Mouse (Mus musculus): Measurements from ENCODE around the gene Msrb2. TPM values are rescaled to one million over a fixed set of nuclear protein-coding genes. Genes with fewer than 3 reads are reported as not detected.

The Msrb2 gene
- polyA plus RNA-seq, 1 experiment: 5.3 TPM

- H3K27ac ChIP-seq (ENCODE audit: insufficient read depth, low read length): peak overlapping the region; percentile 54; the same call in 1 of the 2 replicates
- no peak overlapping the region for H3K4me3 ChIP-seq (ENCODE audit: low read depth, low read length)
- H3K4me1 ChIP-seq (ENCODE audit: control insufficient read depth, insufficient read depth, low read length): peaks cover 8% of the 10 kb centered on the region
- no peaks in the 10 kb centered on the region for H3K27me3 ChIP-seq (ENCODE audit: control insufficient read depth, insufficient read depth, low read length, poor library complexity, severe bottlenecking)
- H3K9ac ChIP-seq (ENCODE audit: low read depth, poor library complexity, severe bottlenecking): no peak overlapping the region
- H3K9me3 ChIP-seq (replicated peaks; ENCODE audit: control insufficient read depth, insufficient read depth, low read length, poor library complexity, severe bottlenecking): no peaks in the 10 kb centered on the region
- no peak for TF ChIP-seq POLR2A (IDR thresholded peaks at IDR 0.05; ENCODE audit: insufficient read depth, low read length)
- no peak for TF ChIP-seq EP300 (IDR thresholded peaks at IDR 0.05; ENCODE audit: insufficient read depth, low read depth, low read length)
- TF ChIP-seq CTCF (IDR thresholded peaks at IDR 0.05; ENCODE audit: low read depth, low read length): no peak
- no peaks in the 10 kb centered on the region for H3K36me3 ChIP-seq (ENCODE audit: control insufficient read depth, insufficient read depth, low read length, poor library complexity, severe bottlenecking)
These were observed 21.6 kb downstream of the Msrb2 start for GRCm38 (mm10) chr2:19392793-19393192.

GRCm38 (mm10) chr2:19405409-19405808, 34.2 kb downstream of the Msrb2 start:
- no peaks in the 10 kb centered on the region for H3K27me3 ChIP-seq (ENCODE audit: control insufficient read depth, insufficient read depth, low read length, poor library complexity, severe bottlenecking)
- TF ChIP-seq CTCF (IDR thresholded peaks at IDR 0.05; ENCODE audit: low read depth, low read length) (no peak), EP300 (IDR thresholded peaks at IDR 0.05; ENCODE audit: insufficient read depth, low read depth, low read length) (no peak), POLR2A (IDR thresholded peaks at IDR 0.05; ENCODE audit: insufficient read depth, low read length) (no peak)
- H3K36me3 ChIP-seq (ENCODE audit: control insufficient read depth, insufficient read depth, low read length, poor library complexity, severe bottlenecking): no peaks in the 10 kb centered on the region
- no peaks in the 10 kb centered on the region for H3K4me1 ChIP-seq (ENCODE audit: control insufficient read depth, insufficient read depth, low read length)
- H3K4me3 ChIP-seq (ENCODE audit: low read depth, low read length): no peak overlapping the region
- peaks cover 4% of the 10 kb centered on the region for H3K9me3 ChIP-seq (replicated peaks; ENCODE audit: control insufficient read depth, insufficient read depth, low read length, poor library complexity, severe bottlenecking)
- no peak overlapping the region for H3K9ac ChIP-seq (ENCODE audit: low read depth, poor library complexity, severe bottlenecking)
- no peak overlapping the region for H3K27ac ChIP-seq (ENCODE audit: insufficient read depth, low read length)

- H3K9me3 ChIP-seq (replicated peaks; ENCODE audit: control insufficient read depth, insufficient read depth, low read length, poor library complexity, severe bottlenecking): peaks cover 6% of the 10 kb centered on the region
- peak overlapping the region; percentile 39; the same call in 1 of the 2 replicates for H3K27ac ChIP-seq (ENCODE audit: insufficient read depth, low read length)
- H3K4me1 ChIP-seq (ENCODE audit: control insufficient read depth, insufficient read depth, low read length): no peaks in the 10 kb centered on the region
- no peak for TF ChIP-seq EP300 (IDR thresholded peaks at IDR 0.05; ENCODE audit: insufficient read depth, low read depth, low read length)
- no peaks in the 10 kb centered on the region for H3K36me3 ChIP-seq (ENCODE audit: control insufficient read depth, insufficient read depth, low read length, poor library complexity, severe bottlenecking)
- H3K9ac ChIP-seq (ENCODE audit: low read depth, poor library complexity, severe bottlenecking): no peak overlapping the region
- H3K4me3 ChIP-seq (ENCODE audit: low read depth, low read length): no peak overlapping the region
- no peaks in the 10 kb centered on the region for H3K27me3 ChIP-seq (ENCODE audit: control insufficient read depth, insufficient read depth, low read length, poor library complexity, severe bottlenecking)
These were observed 35.3 kb downstream of the Msrb2 start for GRCm38 (mm10) chr2:19406531-19406930.

GRCm38 (mm10) chr2:19414222-19414965, 43.2 kb downstream of the Msrb2 start:
- H3K9ac ChIP-seq (ENCODE audit: low read depth, poor library complexity, severe bottlenecking): peak overlapping the region; percentile 52; the same call in 1 of the 2 replicates
- TF ChIP-seq CTCF (IDR thresholded peaks at IDR 0.05; ENCODE audit: low read depth, low read length) (peak; percentile 74), EP300 (IDR thresholded peaks at IDR 0.05; ENCODE audit: insufficient read depth, low read depth, low read length) (no peak)
- no peak overlapping the region for H3K4me3 ChIP-seq (ENCODE audit: low read depth, low read length)
- H3K4me1 ChIP-seq (ENCODE audit: control insufficient read depth, insufficient read depth, low read length): no peaks in the 10 kb centered on the region
- no peak overlapping the region for H3K27ac ChIP-seq (ENCODE audit: insufficient read depth, low read length)
- H3K27me3 ChIP-seq (ENCODE audit: control insufficient read depth, insufficient read depth, low read length, poor library complexity, severe bottlenecking): peaks cover 3% of the 10 kb centered on the region; the same call in 1 of the 2 replicates
- peaks cover 11% of the 10 kb centered on the region for H3K9me3 ChIP-seq (replicated peaks; ENCODE audit: control insufficient read depth, insufficient read depth, low read length, poor library complexity, severe bottlenecking)
- no peaks in the 10 kb centered on the region for H3K36me3 ChIP-seq (ENCODE audit: control insufficient read depth, insufficient read depth, low read length, poor library complexity, severe bottlenecking)

- peaks cover 3% of the 10 kb centered on the region; the same call in 1 of the 2 replicates for H3K27me3 ChIP-seq (ENCODE audit: control insufficient read depth, insufficient read depth, low read length, poor library complexity, severe bottlenecking)
- TF ChIP-seq CTCF (IDR thresholded peaks at IDR 0.05; ENCODE audit: low read depth, low read length) (peak; percentile 0), EP300 (IDR thresholded peaks at IDR 0.05; ENCODE audit: insufficient read depth, low read depth, low read length) (no peak), POLR2A (IDR thresholded peaks at IDR 0.05; ENCODE audit: insufficient read depth, low read length) (no peak)
- peaks cover 8% of the 10 kb centered on the region for H3K9me3 ChIP-seq (replicated peaks; ENCODE audit: control insufficient read depth, insufficient read depth, low read length, poor library complexity, severe bottlenecking)
- H3K4me1 ChIP-seq (ENCODE audit: control insufficient read depth, insufficient read depth, low read length): no peaks in the 10 kb centered on the region
- no peak overlapping the region for H3K27ac ChIP-seq (ENCODE audit: insufficient read depth, low read length)
- no peak overlapping the region for H3K4me3 ChIP-seq (ENCODE audit: low read depth, low read length)
- peak overlapping the region; percentile 52; the same call in 1 of the 2 replicates for H3K9ac ChIP-seq (ENCODE audit: low read depth, poor library complexity, severe bottlenecking)
- H3K36me3 ChIP-seq (ENCODE audit: control insufficient read depth, insufficient read depth, low read length, poor library complexity, severe bottlenecking): no peaks in the 10 kb centered on the region
These were observed 43.9 kb downstream of the Msrb2 start for GRCm38 (mm10) chr2:19415063-19415521.

GRCm38 (mm10) chr2:19416066-19416465, 44.8 kb downstream of the Msrb2 start:
- no peak overlapping the region for H3K9ac ChIP-seq (ENCODE audit: low read depth, poor library complexity, severe bottlenecking)
- no peak for TF ChIP-seq EP300 (IDR thresholded peaks at IDR 0.05; ENCODE audit: insufficient read depth, low read depth, low read length)
- no peak for TF ChIP-seq POLR2A (IDR thresholded peaks at IDR 0.05; ENCODE audit: insufficient read depth, low read length)
- TF ChIP-seq CTCF (IDR thresholded peaks at IDR 0.05; ENCODE audit: low read depth, low read length): no peak
- H3K36me3 ChIP-seq (ENCODE audit: control insufficient read depth, insufficient read depth, low read length, poor library complexity, severe bottlenecking): no peaks in the 10 kb centered on the region
- H3K4me1 ChIP-seq (ENCODE audit: control insufficient read depth, insufficient read depth, low read length): no peaks in the 10 kb centered on the region
- peaks cover 8% of the 10 kb centered on the region for H3K9me3 ChIP-seq (replicated peaks; ENCODE audit: control insufficient read depth, insufficient read depth, low read length, poor library complexity, severe bottlenecking)
- H3K27me3 ChIP-seq (ENCODE audit: control insufficient read depth, insufficient read depth, low read length, poor library complexity, severe bottlenecking): peaks cover 3% of the 10 kb centered on the region; the same call in 1 of the 2 replicates
- no peak overlapping the region for H3K4me3 ChIP-seq (ENCODE audit: low read depth, low read length)
- H3K27ac ChIP-seq (ENCODE audit: insufficient read depth, low read length): no peak overlapping the region

Measured in ES-Bruce4 (cell line).